Mouse (Mus musculus): ENCODE results near the gene Aicda. TPM values are rescaled to one million over a fixed set of nuclear protein-coding genes. Genes with fewer than 3 reads are reported as not detected.
A peak's percentile ranks its signal among the peaks of the same experiment; 100 is the strongest.

Gene Aicda
- total and polyA plus RNA-seq, 3 experiments, result 0.03 TPM; not detected in 2

DNA sequence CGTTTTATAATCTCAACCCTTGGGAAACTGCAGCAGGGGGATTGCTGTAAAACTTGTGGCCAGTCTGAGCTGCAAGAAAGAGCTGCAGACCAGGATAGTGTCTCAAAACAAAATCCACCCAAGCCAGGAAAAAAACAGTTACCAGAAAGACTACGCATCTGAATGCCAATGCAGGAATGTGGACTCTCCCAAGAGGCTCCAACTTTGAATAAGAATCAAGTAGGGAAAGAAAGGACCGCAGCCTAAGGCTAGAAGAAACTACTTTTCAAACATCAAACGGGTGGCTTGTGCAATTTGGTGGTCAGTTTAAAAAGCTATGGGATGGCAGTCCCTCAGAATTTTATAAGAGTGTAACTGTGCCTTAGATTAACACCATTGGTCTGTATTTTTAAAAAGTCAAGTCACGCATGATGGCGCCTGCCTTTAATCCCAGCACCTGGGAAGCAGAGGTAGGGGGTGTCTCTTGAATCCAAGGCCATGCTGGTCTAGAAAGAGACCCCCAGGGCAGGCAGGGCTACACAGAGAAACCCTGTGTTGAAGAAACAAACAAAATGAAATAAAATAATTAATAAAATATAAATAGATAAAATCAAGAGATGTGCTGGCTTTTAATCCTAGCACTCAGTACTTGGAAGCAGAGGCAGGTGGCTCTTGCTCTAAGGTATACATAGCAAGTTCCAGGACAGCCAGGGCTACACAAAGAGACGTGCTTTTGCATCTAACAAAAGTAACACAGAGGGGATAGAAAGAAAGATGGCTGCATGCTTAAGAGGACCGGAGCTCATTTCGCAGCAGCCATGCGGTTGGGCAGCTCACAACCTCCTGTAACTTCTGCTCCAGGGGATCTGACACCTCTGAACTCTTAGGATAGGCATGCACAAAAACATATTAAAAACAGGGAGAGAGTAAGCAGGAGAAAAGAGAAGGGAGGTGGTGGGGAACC lies 55.1 kb downstream of the Aicda start:
- peak overlapping the region; percentile 78 for H3K9ac ChIP-seq (ENCODE audit: control insufficient read depth, low read depth, low read length, poor library complexity, severe bottlenecking)
- H3K27me3 ChIP-seq (ENCODE audit: control insufficient read depth in 1 of 2, insufficient read depth in 2 of 2, low read length in 2 of 2), result no peaks in the 10 kb centered on the region
- peak; percentile 69 for DNase-seq (ENCODE audit: low read depth, low spot score)
- no peaks in the 10 kb centered on the region for H3K9me3 ChIP-seq (replicated peaks; ENCODE audit: insufficient read depth, low read length)
- TF ChIP-seq ELF1 (IDR thresholded peaks at IDR 0.05; ENCODE audit: low read depth, low read length) (no peak), CHD1 (IDR thresholded peaks at IDR 0.05; ENCODE audit: low read depth, low read length) (peak; percentile 91; the same call in 1 of the 2 replicates), POLR2AphosphoS5 (IDR thresholded peaks at IDR 0.05; ENCODE audit: borderline replicate concordance, low read depth, low read length) (no peak), RCOR1 (IDR thresholded peaks at IDR 0.05; ENCODE audit: low read depth, low read length) (no peak), MXI1 (IDR thresholded peaks at IDR 0.05; ENCODE audit: low read depth, low read length) (no peak), HCFC1 (IDR thresholded peaks at IDR 0.05; ENCODE audit: low read depth, low read length) (0 out of 2 replicates have a peak, but pooled peaks have one; percentile 9), NRF1 (IDR thresholded peaks at IDR 0.05; ENCODE audit: insufficient read depth, low read depth, low read length, poor library complexity, severe bottlenecking) (no peak), MYB (IDR thresholded peaks at IDR 0.05; ENCODE audit: low read depth, low read length) (no peak), KAT2A (conservative IDR thresholded peaks at IDR 0.05; ENCODE audit: low read depth, low read length) (no peak), MAX (IDR thresholded peaks at IDR 0.05; ENCODE audit: low read length) (no peak), TAL1 (IDR thresholded peaks at IDR 0.05; ENCODE audit: low read length) (no peak), ZMIZ1 (IDR thresholded peaks at IDR 0.05; ENCODE audit: low read depth, low read length) (0 out of 2 replicates have a peak, but pooled peaks have one; percentile 28), E2F4 (IDR thresholded peaks at IDR 0.05; ENCODE audit: borderline replicate concordance, low read depth, low read length) (no peak), TBP (IDR thresholded peaks at IDR 0.05; ENCODE audit: low read depth, low read length) (no peak; the same call in 1 of the 2 replicates), NELFE (IDR thresholded peaks at IDR 0.05; ENCODE audit: low read depth, low read length) (no peak; the same call in 1 of the 2 replicates), GATA1 (IDR thresholded peaks at IDR 0.05; ENCODE audit: low read depth, low read length) (no peak), EP300 (IDR thresholded peaks at IDR 0.05; ENCODE audit: low read depth in 1 of 2, low read length in 2 of 2) (peak in 1 of 2 experiments; percentile 31; a peak in 1 of 4 replicates), CTCF (IDR thresholded peaks at IDR 0.05 in 2 of 3, conservative IDR thresholded peaks at IDR 0.05 in 1 of 3; ENCODE audit: control insufficient read depth in 1 of 3, insufficient read depth in 1 of 3, low read depth in 2 of 3, low read length in 3 of 3, poor library complexity in 1 of 3, severe bottlenecking in 1 of 3) (no peak), MEF2A (IDR thresholded peaks at IDR 0.05; ENCODE audit: extremely low read depth, insufficient replicate concordance, low read depth, low read length, poor library complexity, severe bottlenecking) (no peak), GABPA (IDR thresholded peaks at IDR 0.05; ENCODE audit: low read depth, low read length) (no peak), MAZ (IDR thresholded peaks at IDR 0.05; ENCODE audit: low read depth, low read length) (no peak), ZKSCAN1 (IDR thresholded peaks at IDR 0.05; ENCODE audit: low read depth, low read length) (no peak)
- peaks cover 7 to 22% of the 10 kb centered on the region in 2 experiments for H3K4me1 ChIP-seq (ENCODE audit: control insufficient read depth in 1 of 2, insufficient read depth in 2 of 2, low read length in 2 of 2)
- peaks cover 0 to 17% of the 10 kb centered on the region in 2 experiments; a peak in 3 of 4 replicates for H3K36me3 ChIP-seq (ENCODE audit: control insufficient read depth in 1 of 2, insufficient read depth in 2 of 2, low read length in 2 of 2)
- H3K27ac ChIP-seq (ENCODE audit: control insufficient read depth, low read depth, low read length), result peak overlapping the region; percentile 86
- H3K4me3 ChIP-seq (ENCODE audit: control insufficient read depth in 1 of 2, insufficient read depth in 1 of 2, low read depth in 2 of 2, low read length in 2 of 2), result peak overlapping the region; percentile 66 to 76
- H3K79me2 ChIP-seq (ENCODE audit: control insufficient read depth, insufficient read depth, low read length, poor library complexity), result peaks cover 24% of the 10 kb centered on the region
